Mouse (Mus musculus): ENCODE measurements at regions not wholly inside any gene's neighbourhood (a gene's known extent, or its start where the extent isn't known, plus 50 kb on each side); places are given as distances from the start of the nearest gene placed in this dataset.

DNA sequence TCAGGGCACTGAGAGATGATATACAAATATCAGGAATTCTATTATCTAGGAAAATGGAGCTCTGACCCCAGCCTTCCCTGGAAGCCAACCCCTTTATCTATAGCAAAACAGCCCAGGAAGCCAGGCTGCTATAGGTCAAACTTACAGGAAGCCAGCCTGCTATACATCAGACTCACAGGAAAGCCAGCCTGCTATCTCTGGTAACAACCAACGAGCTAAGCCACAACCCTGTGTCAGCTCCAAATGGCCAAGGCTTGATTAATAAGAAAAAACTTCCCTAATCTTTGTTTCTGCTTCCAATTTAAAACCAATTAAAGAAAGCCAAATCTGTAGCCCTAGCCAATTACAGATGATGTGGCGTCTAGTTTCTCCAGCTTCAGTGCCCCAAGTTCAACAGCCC, 114.4 kb upstream of the Tab2 start:
- Histone ChIP-seq H3K4me2 (no peak overlapping the region), H3K9ac (no peak overlapping the region), H3K27me3 (no peaks in the 10 kb centered on the region), H3K4me3 (no peak overlapping the region), H3K36me3 (no peaks in the 10 kb centered on the region), H3K27ac (no peak overlapping the region), H3K4me1 (no peaks in the 10 kb centered on the region), H3K9me3 (no peaks in the 10 kb centered on the region)
- 30% methylated on average over 2 of the region's 2 CpGs for WGBS
- no peak for ATAC-seq (ENCODE audit: insufficient number of reproducible peaks, low FRiP score, low TSS enrichment, low read depth)

GRCm38 (mm10) chr10:8066926-8067325, 110.9 kb upstream of the Tab2 start:
- WGBS: 75% methylated on average over 3 of the region's 3 CpGs
- H3K9me3 ChIP-seq: no peaks in the 10 kb centered on the region
- H3K4me2 ChIP-seq: no peak overlapping the region
- H3K27me3 ChIP-seq: no peaks in the 10 kb centered on the region
- no peaks in the 10 kb centered on the region for H3K4me1 ChIP-seq
- no peak overlapping the region for H3K4me3 ChIP-seq
- no peak overlapping the region for H3K27ac ChIP-seq
- no peak for ATAC-seq (ENCODE audit: insufficient number of reproducible peaks, low FRiP score, low TSS enrichment, low read depth)
- H3K36me3 ChIP-seq: no peaks in the 10 kb centered on the region
- H3K9ac ChIP-seq: no peak overlapping the region

DNA sequence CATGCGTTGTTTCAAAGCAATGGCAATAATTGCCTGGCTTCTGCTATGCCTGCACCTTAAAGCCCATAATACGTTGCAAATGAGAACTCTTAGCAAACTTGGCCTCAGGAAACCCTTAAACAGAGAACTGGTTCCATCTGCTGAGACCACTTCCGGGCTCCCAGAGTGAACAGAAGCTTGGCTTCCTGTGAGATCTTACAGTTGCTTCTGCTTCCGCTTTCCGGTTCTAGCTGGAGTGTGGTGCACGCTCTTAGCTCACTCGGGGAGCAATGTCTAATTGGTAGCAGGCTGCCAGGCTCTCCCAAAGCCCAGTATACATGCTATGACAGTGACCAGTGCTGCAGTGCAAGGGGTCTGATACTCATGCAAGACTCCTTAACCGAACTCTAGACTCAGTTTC, 109.7 kb upstream of the Tab2 start:
- H3K4me1 ChIP-seq: no peaks in the 10 kb centered on the region
- no peaks in the 10 kb centered on the region for H3K36me3 ChIP-seq
- ATAC-seq (ENCODE audit: insufficient number of reproducible peaks, low FRiP score, low TSS enrichment, low read depth): no peak
- H3K27ac ChIP-seq: no peak overlapping the region
- no peaks in the 10 kb centered on the region for H3K9me3 ChIP-seq
- 51% methylated on average over 8 of the region's 8 CpGs for WGBS
- no peak overlapping the region for H3K9ac ChIP-seq
- no peak overlapping the region for H3K4me3 ChIP-seq
- no peaks in the 10 kb centered on the region for H3K27me3 ChIP-seq
- no peak overlapping the region for H3K4me2 ChIP-seq

DNA sequence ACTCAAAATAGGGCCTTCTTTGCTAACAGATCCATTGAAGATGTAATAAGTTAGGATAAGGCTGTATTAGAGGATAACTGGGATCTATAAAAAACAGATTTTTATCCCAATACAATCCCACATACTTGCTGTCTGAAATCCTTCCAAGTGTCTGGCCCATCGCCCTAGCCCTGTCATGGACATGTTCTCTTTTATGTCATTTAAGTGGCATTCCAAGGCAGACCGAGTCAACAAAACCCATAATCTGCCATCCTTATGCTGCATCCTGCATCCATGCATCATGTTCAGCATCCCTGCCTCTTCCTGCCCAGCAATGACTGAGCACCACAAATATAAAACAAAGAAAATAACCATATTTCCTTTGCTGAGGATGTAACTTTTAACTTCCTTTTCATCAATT, 108.3 kb upstream of the Tab2 start:
- WGBS: 75% methylated on average over 2 of the region's 2 CpGs
- no peaks in the 10 kb centered on the region for H3K27me3 ChIP-seq
- H3K27ac ChIP-seq: no peak overlapping the region
- H3K4me1 ChIP-seq: no peaks in the 10 kb centered on the region
- no peak overlapping the region for H3K4me3 ChIP-seq
- H3K36me3 ChIP-seq: no peaks in the 10 kb centered on the region
- no peaks in the 10 kb centered on the region for H3K9me3 ChIP-seq
- no peak overlapping the region for H3K9ac ChIP-seq
- H3K4me2 ChIP-seq: no peak overlapping the region
- no peak for ATAC-seq (ENCODE audit: insufficient number of reproducible peaks, low FRiP score, low TSS enrichment, low read depth)

DNA sequence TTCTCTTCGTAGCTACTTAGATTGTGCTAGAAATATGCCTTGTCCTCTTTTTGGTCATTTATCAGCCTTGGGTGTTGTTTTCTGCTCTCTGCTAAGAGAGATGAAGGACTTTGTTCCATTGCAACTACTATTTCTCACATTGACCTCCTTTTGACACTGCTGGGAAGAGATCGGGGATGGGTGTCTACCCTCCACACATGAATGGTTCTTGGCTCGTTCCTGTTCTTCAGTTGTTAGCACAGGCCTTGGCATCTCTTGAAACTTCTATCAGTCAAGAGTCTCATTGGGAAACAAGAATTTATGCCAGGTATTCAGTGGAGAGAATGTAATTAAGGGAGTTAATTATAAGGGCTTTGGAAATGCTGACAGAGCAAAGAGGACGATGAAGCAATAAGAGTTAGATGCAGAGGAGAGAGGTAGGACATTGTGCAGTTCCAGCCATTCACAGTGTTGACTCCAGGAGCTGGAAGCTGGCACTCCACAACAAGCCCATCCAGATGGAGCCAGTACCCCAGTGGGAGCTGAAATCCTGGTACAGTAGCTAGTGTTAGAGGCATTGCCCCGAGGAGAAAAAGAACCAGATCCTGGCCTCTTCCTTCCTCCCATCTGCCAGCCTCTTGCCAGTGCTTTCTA, 107.5 kb upstream of the Tab2 start:
- Histone ChIP-seq H3K27me3 (no peaks in the 10 kb centered on the region), H3K9ac (no peak overlapping the region), H3K9me3 (no peaks in the 10 kb centered on the region), H3K36me3 (no peaks in the 10 kb centered on the region), H3K4me2 (no peak overlapping the region), H3K27ac (no peak overlapping the region), H3K4me3 (no peak overlapping the region), H3K4me1 (no peaks in the 10 kb centered on the region)
- no peak for ATAC-seq (ENCODE audit: insufficient number of reproducible peaks, low FRiP score, low TSS enrichment, low read depth)
- whole genome bisulfite sequencing: 73% methylated on average over 5 of the region's 5 CpGs

- no peak for ATAC-seq (ENCODE audit: insufficient number of reproducible peaks, low FRiP score, low TSS enrichment, low read depth)
- Histone ChIP-seq H3K4me3 (no peak overlapping the region), H3K36me3 (no peaks in the 10 kb centered on the region), H3K9me3 (no peaks in the 10 kb centered on the region), H3K27me3 (no peaks in the 10 kb centered on the region), H3K27ac (no peak overlapping the region), H3K4me2 (no peak overlapping the region), H3K9ac (no peak overlapping the region), H3K4me1 (no peaks in the 10 kb centered on the region)
Observed at GRCm38 (mm10) chr10:8060987-8061386, 105.0 kb upstream of the Tab2 start.

- ATAC-seq (ENCODE audit: insufficient number of reproducible peaks, low FRiP score, low TSS enrichment, low read depth): no peak
- Histone ChIP-seq H3K27ac (no peak overlapping the region), H3K4me1 (no peaks in the 10 kb centered on the region), H3K9ac (no peak overlapping the region), H3K9me3 (no peaks in the 10 kb centered on the region), H3K4me2 (no peak overlapping the region), H3K27me3 (no peaks in the 10 kb centered on the region), H3K4me3 (no peak overlapping the region), H3K36me3 (no peaks in the 10 kb centered on the region)
- 76% methylated on average over 1 of the region's 1 CpGs for WGBS
Observed at GRCm38 (mm10) chr10:8059769-8060168, 103.7 kb upstream of the Tab2 start.

- Histone ChIP-seq H3K4me3 (no peak overlapping the region), H3K9ac (no peak overlapping the region), H3K4me1 (no peaks in the 10 kb centered on the region), H3K27ac (no peak overlapping the region), H3K27me3 (no peaks in the 10 kb centered on the region), H3K36me3 (no peaks in the 10 kb centered on the region), H3K9me3 (no peaks in the 10 kb centered on the region), H3K4me2 (no peak overlapping the region)
- 79% methylated on average over 5 of the region's 5 CpGs for WGBS
- no peak for ATAC-seq (ENCODE audit: insufficient number of reproducible peaks, low FRiP score, low TSS enrichment, low read depth)
Observed at GRCm38 (mm10) chr10:8057855-8058254, 101.8 kb upstream of the Tab2 start.

- Histone ChIP-seq H3K36me3 (no peaks in the 10 kb centered on the region), H3K27me3 (no peaks in the 10 kb centered on the region), H3K9ac (no peak overlapping the region), H3K4me3 (no peak overlapping the region), H3K4me1 (no peaks in the 10 kb centered on the region), H3K4me2 (no peak overlapping the region), H3K27ac (no peak overlapping the region), H3K9me3 (no peaks in the 10 kb centered on the region)
- no peak for ATAC-seq (ENCODE audit: insufficient number of reproducible peaks, low FRiP score, low TSS enrichment, low read depth)
- 72% methylated on average over 6 of the region's 6 CpGs for WGBS
Observed at GRCm38 (mm10) chr10:8055293-8055692, 99.3 kb upstream of the Tab2 start.

DNA sequence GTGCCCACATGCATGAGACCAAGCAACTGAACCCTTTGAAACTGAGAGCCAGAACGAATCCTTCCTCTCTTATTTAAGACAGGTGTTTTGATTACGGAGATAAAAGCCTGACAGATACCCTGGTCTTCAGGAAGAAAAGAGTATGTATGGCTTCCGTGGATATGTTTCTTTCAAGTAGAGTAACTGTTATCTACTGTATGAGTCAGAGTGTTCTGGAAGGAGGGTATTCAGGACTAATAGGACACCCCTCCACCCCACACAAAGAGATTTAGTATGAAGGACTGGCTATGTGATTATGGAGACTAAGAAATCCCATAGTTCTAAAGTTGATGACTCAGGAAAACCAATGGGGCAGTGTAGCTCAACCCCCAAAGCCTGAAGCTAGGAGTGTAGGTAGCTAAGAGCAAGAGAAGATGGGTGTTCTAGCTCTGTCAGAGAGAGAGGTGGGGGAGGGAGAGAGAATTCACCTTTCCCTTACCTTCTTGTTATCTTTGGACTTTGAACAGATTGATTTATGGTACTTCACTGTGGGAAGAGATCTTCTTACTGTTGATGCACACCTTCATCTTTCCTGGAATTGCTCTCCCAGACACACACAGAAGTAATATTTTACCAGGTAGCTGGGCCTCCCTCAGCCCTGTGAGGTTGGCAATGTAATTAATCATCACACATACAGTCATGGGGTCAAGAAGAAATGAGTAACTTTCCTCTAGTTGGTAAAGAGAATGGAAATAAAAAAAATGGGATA, 87.6 kb upstream of the Tab2 start:
- H3K36me3 ChIP-seq: no peaks in the 10 kb centered on the region
- no peak overlapping the region for H3K4me2 ChIP-seq
- no peaks in the 10 kb centered on the region for H3K4me1 ChIP-seq
- H3K27me3 ChIP-seq: no peaks in the 10 kb centered on the region
- no peaks in the 10 kb centered on the region for H3K9me3 ChIP-seq
- no peak overlapping the region for H3K9ac ChIP-seq
- H3K4me3 ChIP-seq: no peak overlapping the region
- no peak overlapping the region for H3K27ac ChIP-seq
- WGBS: 94% methylated on average over 3 of the region's 3 CpGs
- ATAC-seq (ENCODE audit: insufficient number of reproducible peaks, low FRiP score, low TSS enrichment, low read depth): no peak

DNA sequence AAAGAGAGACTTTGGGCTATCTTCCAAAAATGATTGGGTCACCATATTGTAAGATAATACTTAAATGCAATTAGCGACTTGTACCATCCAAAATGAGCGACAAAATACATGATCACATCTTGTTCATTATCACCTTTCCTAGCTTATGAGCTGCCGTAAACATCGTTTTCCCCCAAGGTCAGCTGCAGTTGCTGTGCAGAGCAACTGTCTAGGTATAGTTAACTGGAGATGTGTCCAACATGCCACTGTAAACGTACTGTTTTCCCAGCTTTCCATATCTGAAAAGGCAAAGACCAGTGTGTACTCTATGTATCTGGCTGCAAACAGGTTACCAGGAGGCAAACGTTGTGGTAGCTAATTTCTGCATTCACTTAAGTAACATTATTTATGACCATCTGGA, 86.3 kb upstream of the Tab2 start:
- no peak overlapping the region for H3K9ac ChIP-seq
- peaks cover 3% of the 10 kb centered on the region; the same call in 1 of the 2 replicates for H3K4me1 ChIP-seq
- no peak overlapping the region for H3K27ac ChIP-seq
- H3K36me3 ChIP-seq: no peaks in the 10 kb centered on the region
- no peak overlapping the region for H3K4me2 ChIP-seq
- no peaks in the 10 kb centered on the region for H3K27me3 ChIP-seq
- no peak overlapping the region for H3K4me3 ChIP-seq
- WGBS: 78% methylated on average over 6 of the region's 6 CpGs
- no peaks in the 10 kb centered on the region for H3K9me3 ChIP-seq
- no peak for ATAC-seq (ENCODE audit: insufficient number of reproducible peaks, low FRiP score, low TSS enrichment, low read depth)

DNA sequence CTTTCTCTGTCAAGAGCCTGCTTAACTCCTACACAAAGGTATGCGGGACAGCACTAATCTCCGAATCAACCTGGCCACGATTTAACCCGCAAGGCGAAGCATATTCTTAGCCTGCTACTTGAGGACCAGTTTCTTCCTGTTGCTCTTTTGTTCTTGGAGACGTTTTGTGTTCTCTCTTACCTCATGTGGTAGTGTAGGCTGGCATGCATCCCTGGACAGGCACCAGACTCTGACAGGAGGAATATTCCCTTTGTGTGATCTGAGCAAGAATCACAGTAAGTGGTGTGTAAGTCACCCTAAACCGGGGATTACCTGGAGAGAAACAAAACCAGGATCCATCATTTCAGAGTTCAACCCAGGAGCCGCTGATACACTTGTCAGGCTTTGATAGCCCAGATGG, 85.8 kb upstream of the Tab2 start:
- peaks cover 6% of the 10 kb centered on the region for H3K4me1 ChIP-seq
- H3K9ac ChIP-seq: no peak overlapping the region
- no peaks in the 10 kb centered on the region for H3K36me3 ChIP-seq
- no peaks in the 10 kb centered on the region for H3K9me3 ChIP-seq
- WGBS: 61% methylated on average over 8 of the region's 8 CpGs
- no peak overlapping the region for H3K27ac ChIP-seq
- no peak overlapping the region for H3K4me2 ChIP-seq
- no peak for ATAC-seq (ENCODE audit: insufficient number of reproducible peaks, low FRiP score, low TSS enrichment, low read depth)
- H3K4me3 ChIP-seq: no peak overlapping the region
- H3K27me3 ChIP-seq: no peaks in the 10 kb centered on the region
